Mouse (Mus musculus) forebrain, embryonic 16.5 days (tissue): ENCODE results near the gene Ltbp2. TPM values are rescaled to one million over a fixed set of nuclear protein-coding genes. Genes with fewer than 3 reads are reported as not detected.

Source experiments
- ATAC-seq: fragments of 200-750 bp; cut with Nextera tagmentation; 2 replicates; pipeline ENCODE4 v1.8.0; 2017; ENCODE audit warnings: mild to moderate bottlenecking, moderate library complexity
- H3K27ac ChIP-seq: fragments of 300-500 bp; sonication (generic); 2 replicates; pipeline ENCODE4 v1.5.1; 2014; ENCODE audit warnings: low read length, control low read depth
- H3K27me3 ChIP-seq: fragments of 300-500 bp; sonication (generic); replicated peaks from 2 replicates; pipeline ENCODE4 v1.6.1; 2014; ENCODE audit warnings: low read length; ENCODE audit not compliant: control insufficient read depth, insufficient read depth
- H3K36me3 ChIP-seq: fragments of 300-500 bp; sonication (generic); 2 replicates; pipeline ENCODE4 v1.6.1; 2014; ENCODE audit not compliant: control insufficient read depth, insufficient read depth
- H3K4me1 ChIP-seq: fragments of 300-500 bp; sonication (generic); replicated peaks from 2 replicates; pipeline ENCODE4 v1.6.1; 2014; ENCODE audit warnings: low read length; ENCODE audit not compliant: control insufficient read depth, insufficient read depth
- H3K4me2 ChIP-seq: fragments of 300-500 bp; sonication (generic); 2 replicates; pipeline ENCODE4 v1.6.1; 2014; ENCODE audit warnings: mild to moderate bottlenecking, low read length, control low read depth
- H3K4me3 ChIP-seq: fragments of 300-500 bp; sonication (generic); replicated peaks from 2 replicates; pipeline ENCODE4 v1.5.1; 2014; ENCODE audit warnings: mild to moderate bottlenecking, low read length, control low read depth
- H3K9ac ChIP-seq: fragments of 300-500 bp; sonication (generic); replicated peaks from 2 replicates; pipeline ENCODE4 v1.6.1; 2014; ENCODE audit warnings: low read depth, low read length, control low read depth
- H3K9me3 ChIP-seq: fragments of 300-500 bp; sonication (generic); 2 replicates; pipeline ENCODE4 v1.6.1; 2016; ENCODE audit warnings: low read length; ENCODE audit not compliant: control insufficient read depth
- WGBS: fragments of 180-500 bp; shearing (Covaris S2); extraction: QIAGEN DNeasy Blood & Tissue Kit; methylation state at CpG from one replicate; pipeline ENCODE4 v1.1.7; 2014; 5-methylcytosine and 5-hydroxymethylcytosine counted together
- polyA plus RNA-seq: library from polyadenylated mRNA; unstranded; fragments of >200 nt; fragmentation: Nextera tagmentation; extraction: Ambion mirVana; gene quantifications from 2 replicates; pipeline ENCODE4 v1.2.1, GENCODE M21; 2015

The Ltbp2 gene
- polyA plus RNA-seq, 1 experiment from 2014 or later = 0.30 TPM

DNA sequence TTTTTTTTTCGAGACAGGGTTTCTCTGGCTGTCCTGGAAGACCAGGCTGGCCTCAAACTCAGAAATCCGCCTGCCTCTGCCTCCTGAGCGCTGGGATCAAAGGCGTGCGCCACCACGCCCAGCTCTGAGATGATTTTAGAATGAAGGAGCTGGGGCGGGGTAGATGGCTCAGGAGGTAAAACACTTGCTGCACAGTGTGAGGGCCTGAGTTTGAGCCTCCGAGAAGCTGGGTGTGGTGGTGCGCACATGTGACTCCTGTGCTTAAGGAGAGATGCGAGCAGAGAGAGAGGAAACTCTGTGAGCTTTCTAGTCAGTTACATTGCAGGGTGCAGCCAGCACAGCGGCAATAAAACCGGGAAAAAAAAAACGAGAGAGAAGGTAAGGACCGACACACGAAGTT, 110.8 kb downstream of the Ltbp2 start:
- Histone ChIP-seq H3K4me2 (no peak overlapping the region), H3K4me1 (peaks cover 6% of the 10 kb centered on the region), H3K27me3 (no peaks in the 10 kb centered on the region), H3K4me3 (no peak overlapping the region), H3K9ac (no peak overlapping the region), H3K9me3 (no peaks in the 10 kb centered on the region), H3K36me3 (peaks cover 18% of the 10 kb centered on the region), H3K27ac (no peak overlapping the region)
- 94% methylated on average over 15 of the region's 15 CpGs for WGBS
- no peak for ATAC-seq

DNA sequence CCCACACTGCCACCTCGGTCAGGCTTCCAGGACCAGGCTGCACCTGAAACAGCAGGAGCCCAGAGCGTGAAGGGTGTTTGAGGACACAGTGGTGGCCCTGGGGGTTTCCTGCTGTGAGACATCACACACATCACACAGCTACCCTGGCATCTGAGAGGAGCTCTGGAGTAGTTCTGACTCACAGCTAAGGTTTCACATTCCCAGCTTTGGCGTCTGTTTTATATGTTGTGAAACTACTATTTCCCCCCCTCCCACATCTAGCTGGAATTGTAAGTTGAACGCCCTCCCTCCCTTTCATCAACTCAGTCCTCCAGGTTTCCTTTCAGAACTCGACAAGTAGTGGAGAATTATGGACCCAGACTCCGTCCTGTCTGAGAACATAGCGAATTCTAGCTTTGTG, 111.6 kb downstream of the Ltbp2 start:
- no peaks in the 10 kb centered on the region for H3K9me3 ChIP-seq
- H3K27me3 ChIP-seq = no peaks in the 10 kb centered on the region
- no peak for ATAC-seq
- H3K36me3 ChIP-seq = peaks cover 18% of the 10 kb centered on the region
- 0 out of 2 replicates have a peak, but pooled peaks cover 4% of the 10 kb centered on the region for H3K4me1 ChIP-seq
- no peak overlapping the region for H3K27ac ChIP-seq
- H3K4me2 ChIP-seq = no peak overlapping the region
- H3K4me3 ChIP-seq = no peak overlapping the region
- 91% methylated on average over 7 of the region's 7 CpGs for WGBS
- no peak overlapping the region for H3K9ac ChIP-seq

DNA sequence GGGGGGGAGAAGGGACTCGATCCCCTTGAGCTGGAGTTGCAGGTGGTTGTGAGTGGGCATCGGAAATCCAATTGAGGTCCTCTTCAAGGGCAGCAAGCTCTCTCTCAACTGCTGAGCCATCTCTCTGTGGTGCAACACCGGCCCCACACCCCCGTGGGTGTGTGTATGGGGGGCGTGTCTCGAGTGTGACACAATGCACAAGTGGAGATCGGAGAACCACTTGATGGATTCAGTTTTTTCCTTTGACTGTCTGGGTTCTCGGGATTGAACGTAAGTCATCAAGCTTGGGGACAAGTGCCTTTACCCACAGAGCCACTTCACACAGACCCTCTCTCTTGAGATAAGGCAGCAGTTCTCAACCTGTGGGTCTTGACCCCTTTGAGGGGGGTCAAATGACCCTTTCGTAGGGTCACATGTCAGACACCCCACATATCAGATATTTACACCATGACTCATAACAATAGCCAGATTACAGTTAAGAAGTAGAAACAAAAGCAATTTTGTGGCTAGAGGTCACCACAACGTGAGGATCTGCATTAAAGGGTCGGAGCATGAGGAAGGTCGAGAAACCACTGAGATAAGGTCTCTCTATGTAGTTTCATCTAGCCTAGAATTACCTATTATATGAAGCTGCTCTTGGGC, 112.6 kb downstream of the Ltbp2 start:
- Histone ChIP-seq H3K4me1 (no peaks in the 10 kb centered on the region), H3K36me3 (peaks cover 24% of the 10 kb centered on the region), H3K9ac (no peak overlapping the region), H3K27ac (no peak overlapping the region), H3K9me3 (no peaks in the 10 kb centered on the region), H3K4me3 (no peak overlapping the region), H3K4me2 (no peak overlapping the region), H3K27me3 (no peaks in the 10 kb centered on the region)
- ATAC-seq = no peak
- 92% methylated on average over 13 of the region's 13 CpGs for WGBS

DNA sequence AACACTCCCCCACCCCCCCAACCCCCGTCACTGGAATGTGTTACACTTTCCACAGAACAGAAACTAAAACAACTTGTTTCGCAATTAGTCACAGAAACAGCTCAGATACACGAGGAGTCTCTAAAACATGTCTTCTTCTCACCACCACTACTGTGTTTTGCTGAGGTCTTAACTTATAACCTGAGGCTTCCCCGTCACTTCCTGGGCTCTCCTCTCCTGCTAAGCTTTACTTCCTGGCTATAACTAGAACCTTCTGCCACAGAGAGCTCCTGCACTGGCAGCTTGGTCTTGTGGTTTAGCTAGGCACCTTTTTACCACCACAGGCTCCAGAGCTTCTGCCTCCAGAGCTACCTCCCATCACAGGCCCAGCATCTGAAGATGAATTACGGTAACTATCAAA, 113.8 kb downstream of the Ltbp2 start:
- Histone ChIP-seq H3K9ac (no peak overlapping the region), H3K4me2 (no peak overlapping the region), H3K36me3 (peaks cover 28% of the 10 kb centered on the region), H3K4me1 (no peaks in the 10 kb centered on the region), H3K27me3 (no peaks in the 10 kb centered on the region), H3K27ac (no peak overlapping the region), H3K4me3 (no peak overlapping the region), H3K9me3 (no peaks in the 10 kb centered on the region)
- 94% methylated on average over 5 of the region's 5 CpGs for WGBS
- ATAC-seq = no peak

DNA sequence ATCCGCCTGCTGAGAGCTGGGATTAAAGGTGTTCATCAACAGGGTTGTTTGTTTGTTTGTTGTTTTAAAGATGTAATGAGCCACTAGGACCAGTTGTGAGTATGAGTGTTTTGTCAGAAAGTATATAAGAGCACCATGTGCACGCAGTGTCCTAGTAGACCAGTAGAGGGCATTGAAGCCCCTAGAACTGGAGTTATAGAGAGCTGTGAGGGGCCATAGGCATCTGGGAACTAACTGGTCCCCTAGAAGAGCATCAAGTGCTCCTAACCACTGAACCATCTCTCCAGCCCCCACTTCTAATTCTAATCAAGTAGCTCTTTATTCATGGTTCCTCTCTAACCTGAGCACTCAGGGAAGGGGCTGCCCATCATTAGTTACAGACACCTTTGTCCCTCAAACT, 117.3 kb downstream of the Ltbp2 start:
- Histone ChIP-seq H3K9me3 (no peaks in the 10 kb centered on the region), H3K9ac (no peak overlapping the region), H3K27me3 (no peaks in the 10 kb centered on the region), H3K27ac (no peak overlapping the region), H3K4me3 (no peak overlapping the region), H3K36me3 (peaks cover 27% of the 10 kb centered on the region), H3K4me2 (no peak overlapping the region), H3K4me1 (peaks cover 4% of the 10 kb centered on the region)
- ATAC-seq = no peak
- WGBS = 77% methylated on average over 2 of the region's 2 CpGs

DNA sequence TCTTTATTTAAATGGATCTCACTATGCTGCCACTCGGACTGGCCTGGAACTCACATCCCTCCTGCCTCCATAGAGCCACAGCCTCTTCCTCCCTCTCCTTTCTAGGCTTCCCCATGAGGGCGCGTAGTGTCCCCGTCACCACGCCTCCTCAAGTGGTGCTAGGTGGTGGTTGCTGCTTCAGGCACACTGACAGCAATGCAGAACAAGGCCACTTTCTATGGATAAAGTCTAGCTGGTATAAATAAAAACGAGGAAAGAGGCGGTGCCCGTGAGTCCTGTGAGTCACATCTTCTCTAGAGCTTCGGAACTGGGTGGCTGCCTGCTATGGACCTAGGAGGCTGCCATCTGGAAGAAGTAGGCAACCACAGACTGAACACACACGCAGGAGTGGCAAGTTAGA, 120.3 kb downstream of the Ltbp2 start:
- H3K27ac ChIP-seq = no peak overlapping the region
- H3K4me1 ChIP-seq = peaks cover 24% of the 10 kb centered on the region
- ATAC-seq = no peak
- no peak overlapping the region for H3K4me2 ChIP-seq
- no peak overlapping the region for H3K4me3 ChIP-seq
- peaks cover 15% of the 10 kb centered on the region for H3K36me3 ChIP-seq
- 91% methylated on average over 10 of the region's 10 CpGs for WGBS
- H3K27me3 ChIP-seq = no peaks in the 10 kb centered on the region
- H3K9me3 ChIP-seq = no peaks in the 10 kb centered on the region
- no peak overlapping the region for H3K9ac ChIP-seq

DNA sequence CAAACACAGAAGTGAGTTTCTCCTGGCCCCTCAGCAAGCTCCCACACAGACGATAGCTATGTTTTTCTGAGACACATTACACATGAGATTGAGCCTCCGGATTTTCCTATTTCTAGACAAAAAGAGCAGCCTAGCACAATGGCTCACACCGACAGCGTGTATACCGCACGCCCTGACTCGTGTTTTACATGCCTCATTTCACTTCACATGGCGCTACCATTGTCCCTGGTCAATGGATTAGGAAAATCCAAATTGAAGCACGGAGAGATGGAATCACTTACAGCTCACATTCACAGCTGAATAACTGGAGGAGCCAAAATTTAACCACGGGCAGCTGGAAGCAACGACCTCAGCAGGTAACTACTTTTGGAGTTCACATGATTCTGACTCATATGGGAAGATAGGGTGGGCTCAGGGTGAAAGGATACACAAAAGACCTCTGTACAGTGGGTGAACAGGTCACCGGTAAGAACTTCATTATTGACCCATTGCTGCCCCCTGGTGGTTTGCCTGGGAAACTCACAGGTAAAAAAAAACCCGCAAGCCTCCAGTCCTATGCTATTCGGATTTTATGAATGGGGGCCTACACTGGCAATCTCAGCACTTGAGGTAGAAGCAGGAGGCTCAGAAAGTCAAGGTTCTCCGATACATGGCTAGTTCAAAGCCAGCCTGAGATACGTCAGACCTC, 121.2 kb downstream of the Ltbp2 start:
- Histone ChIP-seq H3K36me3 (peaks cover 15% of the 10 kb centered on the region), H3K9me3 (no peaks in the 10 kb centered on the region), H3K27ac (no peak overlapping the region), H3K4me3 (no peak overlapping the region), H3K4me2 (no peak overlapping the region), H3K9ac (no peak overlapping the region), H3K27me3 (no peaks in the 10 kb centered on the region), H3K4me1 (peaks cover 24% of the 10 kb centered on the region)
- ATAC-seq = no peak
- WGBS = 19% methylated on average over 16 of the region's 16 CpGs

DNA sequence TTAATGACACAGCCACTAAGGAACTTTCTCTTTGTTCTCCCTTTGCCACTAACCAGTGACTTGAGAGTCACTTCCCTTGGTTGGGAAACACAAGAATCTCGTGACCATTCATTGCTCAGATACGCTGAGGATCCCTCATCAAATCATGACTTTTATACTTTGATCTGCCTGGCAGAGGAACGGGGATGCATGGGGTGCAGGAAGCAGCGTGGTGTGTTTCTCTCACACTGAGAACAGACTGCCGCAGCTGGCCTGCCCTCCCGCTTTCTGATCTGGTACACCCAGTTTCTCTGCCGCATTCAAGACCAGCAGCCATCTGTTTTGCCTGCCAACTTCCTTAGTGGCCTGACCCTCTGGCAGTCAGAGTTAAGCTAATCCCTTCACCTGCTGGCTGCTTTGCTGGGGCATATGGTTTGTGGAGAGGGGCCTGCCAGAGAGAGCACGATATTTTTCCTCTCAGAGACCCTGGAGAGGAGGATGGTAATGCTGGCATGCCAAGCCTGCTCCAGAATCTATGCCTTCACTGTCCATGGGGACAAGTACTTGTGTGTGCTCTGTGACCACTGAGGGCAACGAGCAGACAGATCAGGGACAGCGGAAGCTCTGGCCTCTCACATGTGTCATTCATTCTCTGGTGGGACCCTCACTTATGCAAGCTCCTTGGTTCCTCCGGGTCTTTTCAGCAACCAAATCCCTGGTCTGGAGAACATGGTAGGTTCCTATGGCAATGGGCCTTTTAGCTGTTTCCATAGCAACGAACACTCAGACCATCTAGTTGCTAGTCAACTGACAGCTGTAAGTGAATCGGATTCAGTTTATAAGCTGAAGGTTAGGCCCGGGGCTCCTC, 124.0 kb downstream of the Ltbp2 start:
- ATAC-seq = peak; percentile 65
- 0 out of 2 replicates have a peak overlapping the region, but pooled peaks have one; percentile 4 for H3K4me2 ChIP-seq
- WGBS = 24% methylated on average over 14 of the region's 14 CpGs
- no peaks in the 10 kb centered on the region for H3K27me3 ChIP-seq
- H3K9me3 ChIP-seq = no peaks in the 10 kb centered on the region
- H3K4me1 ChIP-seq = peaks cover 24% of the 10 kb centered on the region
- H3K9ac ChIP-seq = peak overlapping the region; percentile 24; the same call in 1 of the 2 replicates
- H3K4me3 ChIP-seq = no peak overlapping the region
- H3K27ac ChIP-seq = peak overlapping the region; percentile 63
- peaks cover 5% of the 10 kb centered on the region; the same call in 1 of the 2 replicates for H3K36me3 ChIP-seq

DNA sequence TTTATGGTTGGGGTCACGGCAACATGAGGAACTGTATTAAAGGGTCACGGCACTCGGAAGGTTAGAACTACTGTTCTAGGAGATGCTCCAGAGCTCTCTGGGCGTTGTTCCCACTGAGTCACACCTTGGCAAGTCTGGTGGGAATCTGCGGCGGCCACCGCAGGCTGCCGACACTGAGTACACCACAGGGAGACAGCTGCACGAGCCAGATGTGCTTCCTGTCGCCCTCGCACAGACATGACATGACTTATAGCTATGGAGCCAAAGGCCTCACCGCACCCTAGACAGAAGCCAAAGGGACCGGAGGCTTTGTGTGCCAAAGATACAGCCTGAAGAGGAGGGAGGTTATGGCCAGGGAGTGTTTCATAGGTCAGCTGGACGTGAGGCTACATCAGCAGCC, 125.7 kb downstream of the Ltbp2 start:
- H3K27ac ChIP-seq = no peak overlapping the region
- H3K9me3 ChIP-seq = no peaks in the 10 kb centered on the region
- 85% methylated on average over 14 of the region's 14 CpGs for WGBS
- H3K9ac ChIP-seq = no peak overlapping the region
- H3K4me3 ChIP-seq = no peak overlapping the region
- no peak overlapping the region for H3K4me2 ChIP-seq
- peaks cover 24% of the 10 kb centered on the region for H3K4me1 ChIP-seq
- H3K27me3 ChIP-seq = no peaks in the 10 kb centered on the region
- peaks cover under 1% of the 10 kb centered on the region; the same call in 1 of the 2 replicates for H3K36me3 ChIP-seq
- ATAC-seq = no peak
